Comparison of ENCODE assay signal across 22 mouse cellular contexts in the genomic region with DNA sequence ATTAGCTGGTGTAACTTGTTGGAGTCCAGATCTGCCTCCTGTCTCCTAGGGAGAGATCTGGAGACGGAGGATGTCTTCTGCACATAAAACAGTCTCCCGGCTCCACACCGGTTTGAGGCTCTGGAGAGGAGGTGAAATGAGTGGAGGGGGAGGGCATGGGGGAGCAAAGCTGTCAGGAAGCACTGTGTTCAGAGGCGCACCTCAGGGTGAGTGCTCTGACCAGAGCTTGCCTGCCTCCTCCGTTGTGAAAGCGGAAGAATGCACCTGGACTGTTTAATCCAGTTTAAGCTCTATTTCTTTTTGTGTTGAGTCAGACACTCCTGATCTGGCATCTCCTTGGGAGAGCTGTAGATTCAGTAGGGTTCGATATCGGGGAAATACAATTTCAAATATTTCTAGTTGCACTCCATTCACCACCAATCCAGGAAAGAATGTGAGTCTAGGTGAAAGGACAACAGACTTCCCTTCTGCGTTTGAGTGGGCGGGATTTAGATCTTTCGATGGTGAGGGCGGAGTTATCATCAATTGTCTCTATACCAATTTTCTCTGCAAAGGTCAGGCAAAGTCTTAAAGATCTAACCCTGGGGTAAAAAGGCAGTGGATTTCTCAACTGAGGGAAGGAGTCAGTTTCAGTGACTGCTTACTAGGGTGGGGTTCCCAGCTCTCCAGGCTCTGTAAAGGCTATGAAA. TPM values are rescaled to one million over a fixed set of nuclear protein-coding genes. Genes with fewer than 3 reads are reported as not detected.
DNase-seq lines count a peak whose midpoint lies in the region; ATAC-seq lines count a peak whose summit lies in the region.
"Had no signal": no experiment of that assay in that cellular context is flagged by ENCODE, and none has a peak within 500 bp of the region (broad histone marks: within the 10 kb centered on the region; RNA-seq: fewer than 3 reads in every experiment).

No protein-coding gene starts in this region.

- no peaks in the 10 kb centered on the region for H3K9me3 ChIP-seq in heart, embryonic 11.5 days (replicated peaks; ENCODE audit: control insufficient read depth, low read length)
- H3K9me3 ChIP-seq in midbrain, embryonic 10.5 days (replicated peaks): no peaks in the 10 kb centered on the region
- no peaks in the 10 kb centered on the region for H3K9me3 ChIP-seq in midbrain, embryonic 14.5 days (ENCODE audit: control insufficient read depth, low read length)
- H3K9me3 ChIP-seq in liver, embryonic 12.5 days (replicated peaks): no peaks in the 10 kb centered on the region
- no peaks in the 10 kb centered on the region for H3K9me3 ChIP-seq in midbrain, embryonic 11.5 days (ENCODE audit: control insufficient read depth, low read length)
- H3K9me3 ChIP-seq: embryonic facial prominence, embryonic 12.5 days; hindbrain, embryonic 12.5 days; limb, embryonic 12.5 days; lung, embryonic 15.5 days; midbrain, embryonic 15.5 days had no signal

- DNase-seq in heart, postnatal 4 days: no peak
- peak; percentile 10 for DNase-seq in midbrain, embryonic 10.5 days (ENCODE audit: low spot score)
- no peak for DNase-seq in midbrain, embryonic 14.5 days
- DNase-seq in cerebellum, postnatal 4 days (ENCODE audit: low spot score in 2 of 2): no peak
- no peak for DNase-seq in midbrain, embryonic 11.5 days (ENCODE audit: low spot score, missing footprints)
- DNase-seq in gastrocnemius, postnatal 14 days: no peak
- DNase-seq: adrenal gland, adult 2 months; cerebellum, adult 11 months; cerebellum, postnatal 25 days; heart, adult 18-20 months; kidney, postnatal 10 days; retina, postnatal 1 day; right cerebral cortex, postnatal 4 days had no signal

- no peak overlapping the region for H3K9ac ChIP-seq in heart, embryonic 11.5 days (ENCODE audit: low read depth, low read length)
- H3K9ac ChIP-seq in midbrain, embryonic 14.5 days (replicated peaks; ENCODE audit: low read length): no peak overlapping the region
- H3K9ac ChIP-seq in liver, embryonic 12.5 days: no peak overlapping the region
- no peak overlapping the region for H3K9ac ChIP-seq in midbrain, embryonic 11.5 days (ENCODE audit: low read length)
- H3K9ac ChIP-seq: embryonic facial prominence, embryonic 12.5 days; hindbrain, embryonic 12.5 days; limb, embryonic 12.5 days; lung, embryonic 15.5 days; midbrain, embryonic 15.5 days had no signal

- WGBS in heart, embryonic 11.5 days (ENCODE audit: insufficient replicate concordance): 31% methylated on average over 12 of the region's 12 CpGs
- WGBS in midbrain, embryonic 10.5 days: 21% methylated on average over 12 of the region's 12 CpGs
- 22% methylated on average over 12 of the region's 12 CpGs for WGBS in midbrain, embryonic 14.5 days
- WGBS in liver, embryonic 12.5 days (ENCODE audit: insufficient replicate concordance): 36% methylated on average over 12 of the region's 12 CpGs
- 28% methylated on average over 12 of the region's 12 CpGs for WGBS in midbrain, embryonic 11.5 days

- 0 out of 2 replicates have a peak, but pooled peaks cover 2% of the 10 kb centered on the region for H3K4me1 ChIP-seq in heart, embryonic 11.5 days (ENCODE audit: control insufficient read depth, insufficient read depth, low read length)
- H3K4me1 ChIP-seq in midbrain, embryonic 10.5 days: peaks cover 38% of the 10 kb centered on the region
- H3K4me1 ChIP-seq in midbrain, embryonic 14.5 days (ENCODE audit: control insufficient read depth, insufficient read depth, low read length): 0 out of 2 replicates have a peak, but pooled peaks cover 5% of the 10 kb centered on the region
- 0 out of 2 replicates have a peak, but pooled peaks cover 2% of the 10 kb centered on the region for H3K4me1 ChIP-seq in liver, embryonic 12.5 days
- peaks cover 14% of the 10 kb centered on the region for H3K4me1 ChIP-seq in midbrain, embryonic 11.5 days (ENCODE audit: control insufficient read depth, insufficient read depth, low read length)
- H3K4me1 ChIP-seq: lung, embryonic 15.5 days had no signal

- intact Hi-C loops in gastrocnemius, postnatal 14 days (cut with DNase I; ENCODE audit: low total_unique reads): no loop called here

- peaks cover 8% of the 10 kb centered on the region for H3K27me3 ChIP-seq in heart, embryonic 11.5 days (ENCODE audit: control insufficient read depth, insufficient read depth, low read length)
- peaks cover 25% of the 10 kb centered on the region for H3K27me3 ChIP-seq in midbrain, embryonic 10.5 days (ENCODE audit: low read depth, poor library complexity, severe bottlenecking)
- no peaks in the 10 kb centered on the region for H3K27me3 ChIP-seq in midbrain, embryonic 14.5 days (ENCODE audit: control insufficient read depth, insufficient read depth, low read length)
- H3K27me3 ChIP-seq in liver, embryonic 12.5 days (replicated peaks): peaks cover 21% of the 10 kb centered on the region
- H3K27me3 ChIP-seq in midbrain, embryonic 11.5 days (ENCODE audit: control insufficient read depth, insufficient read depth, low read length): no peaks in the 10 kb centered on the region

- H3K36me3 ChIP-seq in heart, embryonic 11.5 days (ENCODE audit: control insufficient read depth, insufficient read depth, low read length): no peaks in the 10 kb centered on the region
- no peaks in the 10 kb centered on the region for H3K36me3 ChIP-seq in midbrain, embryonic 10.5 days
- no peaks in the 10 kb centered on the region for H3K36me3 ChIP-seq in midbrain, embryonic 14.5 days (ENCODE audit: control insufficient read depth, insufficient read depth, low read length)
- no peaks in the 10 kb centered on the region for H3K36me3 ChIP-seq in liver, embryonic 12.5 days
- H3K36me3 ChIP-seq in midbrain, embryonic 11.5 days (ENCODE audit: control insufficient read depth, insufficient read depth, low read length): no peaks in the 10 kb centered on the region
- H3K36me3 ChIP-seq: embryonic facial prominence, embryonic 12.5 days; G1E; hindbrain, embryonic 12.5 days; limb, embryonic 12.5 days; lung, embryonic 15.5 days; midbrain, embryonic 15.5 days had no signal

- H3K27ac ChIP-seq in heart, embryonic 11.5 days (ENCODE audit: low read depth, low read length): no peak overlapping the region
- peak overlapping the region; percentile 28; the same call in 1 of the 2 replicates for H3K27ac ChIP-seq in midbrain, embryonic 10.5 days (replicated peaks)
- no peak overlapping the region for H3K27ac ChIP-seq in midbrain, embryonic 14.5 days (replicated peaks; ENCODE audit: low read depth, low read length)
- H3K27ac ChIP-seq in liver, embryonic 12.5 days: peak overlapping the region; percentile 60; the same call in 1 of the 2 replicates
- no peak overlapping the region for H3K27ac ChIP-seq in midbrain, embryonic 11.5 days (ENCODE audit: low read depth, low read length)
- H3K27ac ChIP-seq: embryonic facial prominence, embryonic 12.5 days; hindbrain, embryonic 12.5 days; limb, embryonic 12.5 days; lung, embryonic 15.5 days; midbrain, embryonic 15.5 days had no signal

- no peak for ATAC-seq in heart, embryonic 11.5 days (replicated peaks; ENCODE audit: insufficient number of reproducible peaks, low FRiP score, low TSS enrichment)
- ATAC-seq in midbrain, embryonic 14.5 days (ENCODE audit: low FRiP score, low TSS enrichment): no peak
- ATAC-seq in liver, embryonic 12.5 days: 0 out of 2 replicates have a peak, but pooled peaks have one; percentile 24
- no peak for ATAC-seq in midbrain, embryonic 11.5 days (ENCODE audit: low FRiP score)
- ATAC-seq: midbrain, embryonic 15.5 days had no signal

- H3K4me2 ChIP-seq in heart, embryonic 11.5 days: peak overlapping the region; percentile 24; the same call in 1 of the 2 replicates
- H3K4me2 ChIP-seq in midbrain, embryonic 14.5 days (ENCODE audit: low read length): no peak overlapping the region
- H3K4me2 ChIP-seq in liver, embryonic 12.5 days: 0 out of 2 replicates have a peak overlapping the region, but pooled peaks have one; percentile 16
- H3K4me2 ChIP-seq in midbrain, embryonic 11.5 days: no peak overlapping the region
- H3K4me2 ChIP-seq: embryonic facial prominence, embryonic 12.5 days; hindbrain, embryonic 12.5 days; limb, embryonic 12.5 days; lung, embryonic 15.5 days; midbrain, embryonic 15.5 days had no signal

- H3K4me3 ChIP-seq in heart, embryonic 11.5 days (ENCODE audit: low read depth, low read length): no peak overlapping the region
- no peak overlapping the region for H3K4me3 ChIP-seq in midbrain, embryonic 10.5 days
- H3K4me3 ChIP-seq in midbrain, embryonic 14.5 days (replicated peaks; ENCODE audit: low read depth, low read length): no peak overlapping the region
- no peak overlapping the region for H3K4me3 ChIP-seq in liver, embryonic 12.5 days
- no peak overlapping the region for H3K4me3 ChIP-seq in midbrain, embryonic 11.5 days (ENCODE audit: low read depth, low read length)
- H3K4me3 ChIP-seq: embryonic facial prominence, embryonic 12.5 days; hindbrain, embryonic 12.5 days; limb, embryonic 12.5 days; lung, embryonic 15.5 days; midbrain, embryonic 15.5 days had no signal

RNA-seq across cellular contexts. Expression of a gene that starts 31.8 kb away (rescaled TPM):
- 7.7 TPM in 2 replicates for polyA plus RNA-seq in heart, embryonic 11.5 days (2014; fragmentation: Nextera tagmentation; extraction: Ambion mirVana)
- total RNA-seq in heart, postnatal 4 days (2021): 1 to 10 TPM; 5.0 to 6.3 TPM
- 15.3 and 17.5 TPM in 2 replicates for polyA plus RNA-seq in midbrain, embryonic 10.5 days (2016; fragmentation: Nextera tagmentation; extraction: Ambion mirVana)
- polyA plus RNA-seq in midbrain, embryonic 14.5 days (2014; fragmentation: Nextera tagmentation; extraction: Ambion mirVana): 7.7 and 9.2 TPM in 2 replicates
- 1.4 and 1.6 TPM in 2 replicates for polyA plus RNA-seq in liver, embryonic 12.5 days (2016; fragmentation: Nextera tagmentation; extraction: Ambion mirVana)
- polyA plus RNA-seq in midbrain, embryonic 11.5 days (2014; fragmentation: Nextera tagmentation; extraction: Ambion mirVana): 17.0 and 17.1 TPM in 2 replicates
- total RNA-seq in gastrocnemius, postnatal 14 days (2021): under 1 TPM in 1 of 2 experiments, not detected in 1; 0.08 TPM
- total RNA-seq: gastrocnemius, adult 8-10 months had no signal
- polyA plus RNA-seq: adrenal gland, adult 2 months; G1E had no signal

Comparison
In these comparisons a context has a peak if more than half of its experiments do, and no peak if none do; other contexts are left out.
1. H3K27ac ChIP-seq: peak in midbrain, embryonic 10.5 days (single experiment) and liver, embryonic 12.5 days (single experiment); none in heart, embryonic 11.5 days (single experiment), midbrain, embryonic 14.5 days (single experiment) and midbrain, embryonic 11.5 days (single experiment).
2. H3K4me2 ChIP-seq: peak in heart, embryonic 11.5 days (single experiment) and liver, embryonic 12.5 days (single experiment); none in midbrain, embryonic 14.5 days (single experiment) and midbrain, embryonic 11.5 days (single experiment).